Mouse (Mus musculus) bone marrow macrophage, adult 2 months (primary cell): ENCODE results near the gene Swsap1.

Experiments
- CTCF ChIP-seq: IDR thresholded peaks from 2 replicates; pipeline ENCODE4 v1.5.1; 2012; ENCODE audit warnings: low read depth, mild to moderate bottlenecking, low read length, moderate library complexity
- POLR2A ChIP-seq: IDR thresholded peaks from 2 replicates; pipeline ENCODE4 v1.6.1; 2012; ENCODE audit warnings: mild to moderate bottlenecking, low read depth, low read length, borderline replicate concordance

DNA sequence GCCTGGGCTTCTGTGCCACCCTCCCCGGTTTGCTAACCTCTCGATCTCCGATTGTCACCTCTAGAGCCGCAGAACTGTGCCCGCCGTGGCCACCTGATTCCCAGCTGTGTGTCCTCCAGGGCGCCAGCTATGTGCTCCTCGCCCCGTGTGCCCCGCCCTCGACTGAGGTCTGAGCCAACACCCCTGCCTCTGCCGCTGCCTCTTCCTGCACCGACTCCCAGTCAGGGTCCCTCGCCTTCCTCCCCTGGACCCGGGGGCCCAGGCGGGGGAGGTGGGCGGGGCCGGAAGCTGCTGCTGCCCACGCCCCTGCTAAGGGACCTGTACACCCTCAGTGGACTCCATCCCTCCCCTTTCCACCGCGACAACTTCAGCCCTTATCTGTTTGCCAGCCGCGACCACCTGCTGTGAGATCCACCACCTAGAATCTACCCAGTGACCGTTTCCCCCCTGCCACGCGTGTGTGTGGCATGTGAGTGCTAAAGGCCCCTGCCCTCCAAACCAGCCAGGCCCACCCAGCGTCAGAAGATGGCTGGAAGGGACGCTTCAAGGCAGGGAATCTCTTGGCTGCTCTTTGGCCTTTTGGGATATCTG lies 7.9 kb upstream of the Swsap1 start:
- TF ChIP-seq CTCF, result no peak
- no peak for TF ChIP-seq POLR2A
